Mouse (Mus musculus) lung, adult 2 months (tissue): Measurements from ENCODE around the gene Rabl6. TPM values are rescaled to one million over a fixed set of nuclear protein-coding genes. Genes with fewer than 3 reads are reported as not detected.
A peak's percentile ranks its signal among the peaks of the same experiment; 100 is the strongest.

Experiments
- DNase-seq: peaks from one replicate; pipeline ENCODE4 v3.0.0; 2022
- H3K4me1 ChIP-seq: fragments of 200-500 bp; 2 replicates; pipeline ENCODE4 v1.6.1; 2011; ENCODE audit warnings: low read length; ENCODE audit not compliant: control insufficient read depth, insufficient read depth
- H3K4me3 ChIP-seq: fragments of 200-500 bp; replicated peaks from 2 replicates; pipeline ENCODE3; 2011; ENCODE audit warnings: low read depth, mild to moderate bottlenecking, control low read depth, low read length; ENCODE audit errors: extremely low read depth
- CTCF ChIP-seq: fragments of 200-500 bp; IDR thresholded peaks from 2 replicates; pipeline ENCODE4 v1.5.1; 2011; ENCODE audit warnings: mild to moderate bottlenecking, low read length, control low read depth; ENCODE audit not compliant: insufficient read depth
- POLR2A ChIP-seq: fragments of 200-500 bp; IDR thresholded peaks from 2 replicates; pipeline ENCODE4 v1.6.1; 2011; ENCODE audit warnings: low read depth, mild to moderate bottlenecking, control low read depth, low read length, borderline replicate concordance; ENCODE audit errors: extremely low read depth
- WGBS: fragments of 180-500 bp; shearing (Covaris S2); methylation state at CpG from one replicate; pipeline ENCODE4 v1.1.7; 2018; 5-methylcytosine and 5-hydroxymethylcytosine counted together
- polyA plus RNA-seq: library from polyadenylated mRNA; depleted of rRNA; stranded (reverse); fragments of >200 nt; gene quantifications from 2 replicates; pipeline ENCODE4 v1.2.3, GENCODE M21; 2012

Gene Rabl6
- polyA plus RNA-seq, 1 experiment = 53.4 TPM

GRCm38 (mm10) chr2:25582466-25583119 is 25.7 kb downstream of the Rabl6 start:
- peaks cover 13% of the 10 kb centered on the region for H3K4me1 ChIP-seq
- WGBS = 48% methylated on average over 12 of the region's 12 CpGs
- TF ChIP-seq CTCF = no peak
- TF ChIP-seq POLR2A = no peak
- H3K4me3 ChIP-seq = no peak overlapping the region
- no peak for DNase-seq

- no peak for DNase-seq
- Histone ChIP-seq H3K4me3 (no peak overlapping the region), H3K4me1 (peaks cover 15% of the 10 kb centered on the region)
- WGBS = 20% methylated on average over 6 of the region's 6 CpGs
- TF ChIP-seq CTCF (no peak), POLR2A (no peak)
These were observed 26.4 kb downstream of the Rabl6 start for GRCm38 (mm10) chr2:25581901-25582301.

DNA sequence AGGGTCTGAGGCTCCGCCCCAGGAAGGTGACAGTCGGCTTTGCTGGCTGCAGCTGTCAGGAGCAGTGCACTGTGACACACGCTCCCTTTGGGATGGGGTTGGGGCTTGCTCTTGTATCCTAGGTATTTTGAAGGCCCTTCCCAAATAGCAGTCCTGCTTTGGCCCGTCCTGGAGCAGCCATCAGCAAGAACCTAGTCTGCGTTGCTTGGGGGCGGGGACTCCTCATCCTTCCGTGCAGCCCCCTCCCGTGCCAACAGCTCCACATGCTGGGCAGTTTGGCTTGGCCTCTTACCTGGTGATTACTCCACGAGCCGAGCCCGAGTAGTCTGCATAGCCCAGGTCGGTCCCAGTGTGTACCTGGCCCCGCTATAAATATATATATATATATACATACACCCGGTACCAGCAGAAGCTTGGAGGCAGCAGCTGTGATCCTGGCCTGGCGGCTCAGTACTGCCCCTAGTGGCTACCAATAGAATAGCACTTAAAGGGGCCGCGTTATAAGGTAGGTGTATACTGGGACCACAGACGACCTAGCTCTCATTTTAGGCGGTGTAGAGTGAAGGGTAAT is 26.9 kb downstream of the Rabl6 start, which contains the start of gene Ajm1:
TSS of gene Ajm1 (minus strand) at position 464 of the 571 bp plus-strand sequence.
- 5% methylated on average over 19 of the region's 19 CpGs for WGBS
- Histone ChIP-seq H3K4me1 (peaks cover 15% of the 10 kb centered on the region), H3K4me3 (peak within 1 kb of the TSS; percentile 7)
- TF ChIP-seq CTCF = peak; percentile 80
- TF ChIP-seq POLR2A = no peak
- DNase-seq = peak; percentile 55

- H3K4me1 ChIP-seq = peaks cover 17% of the 10 kb centered on the region
- TF ChIP-seq CTCF = no peak
- TF ChIP-seq POLR2A = no peak
- no peak overlapping the region for H3K4me3 ChIP-seq
- DNase-seq = no peak
- WGBS = 31% methylated on average over 6 of the region's 6 CpGs
These were observed 27.7 kb downstream of the Rabl6 start for GRCm38 (mm10) chr2:25580621-25581101.

GRCm38 (mm10) chr2:25579737-25580460 is 28.4 kb downstream of the Rabl6 start:
- WGBS = 5% methylated on average over 27 of the region's 27 CpGs
- peaks cover 20% of the 10 kb centered on the region for H3K4me1 ChIP-seq
- no peak overlapping the region for H3K4me3 ChIP-seq
- peak; percentile 43 for DNase-seq
- peak; percentile 67 for TF ChIP-seq CTCF
- no peak for TF ChIP-seq POLR2A

DNA sequence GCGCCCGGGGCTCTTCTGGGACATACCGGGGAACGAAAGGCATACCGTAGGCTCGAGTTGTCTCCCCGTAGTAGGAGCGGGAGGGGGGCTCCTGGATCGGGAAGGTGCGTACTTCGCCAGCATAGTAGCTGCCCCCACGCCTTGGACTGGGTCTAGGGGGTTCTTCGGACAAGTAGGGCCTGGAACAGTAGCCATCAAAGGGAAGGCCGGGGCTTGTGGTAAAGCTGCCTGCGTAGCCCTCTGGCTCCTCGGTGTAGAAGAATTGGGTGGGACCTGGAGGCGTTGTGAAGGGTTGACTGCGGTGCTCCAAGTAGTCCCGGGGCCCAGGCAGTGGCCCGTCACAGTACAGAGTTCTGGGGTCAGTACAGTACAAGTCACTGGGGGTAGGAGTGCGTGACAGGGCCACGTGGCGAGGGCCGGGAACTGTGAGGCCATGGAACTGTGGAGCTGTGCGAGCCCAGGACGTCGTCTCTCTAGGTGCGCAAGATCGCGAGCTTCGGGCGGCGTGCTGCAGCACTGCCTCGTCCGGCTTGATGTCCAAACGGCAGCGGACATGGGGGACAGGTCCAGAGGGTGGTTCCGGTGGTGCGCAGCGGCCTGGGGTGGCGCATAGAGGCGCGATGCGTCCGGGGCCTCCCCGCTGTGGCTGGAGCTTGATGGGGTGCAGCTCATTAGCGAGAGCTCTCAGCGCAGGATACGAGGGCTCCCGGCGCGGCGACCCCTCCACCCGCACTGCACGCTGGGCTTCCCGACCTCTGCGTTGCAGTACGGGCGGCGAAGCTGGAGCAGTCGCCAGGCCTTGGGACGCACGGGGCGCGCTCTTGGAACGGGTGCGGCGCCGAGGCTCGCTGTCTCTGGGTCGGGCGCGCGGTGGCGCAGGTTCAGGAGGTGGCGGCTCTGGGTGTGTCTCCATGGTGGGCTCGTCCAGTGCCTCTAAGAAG is 29.3 kb downstream of the Rabl6 start:
- Histone ChIP-seq H3K4me3 (no peak overlapping the region), H3K4me1 (peaks cover 21% of the 10 kb centered on the region)
- WGBS = 7% methylated on average over 77 of the region's 77 CpGs
- TF ChIP-seq CTCF (no peak), POLR2A (no peak)
- DNase-seq = no peak

GRCm38 (mm10) chr2:25577951-25578795 is 30.1 kb downstream of the Rabl6 start:
- H3K4me1 ChIP-seq = peaks cover 22% of the 10 kb centered on the region
- peak overlapping the region; percentile 2 for H3K4me3 ChIP-seq
- DNase-seq = no peak
- TF ChIP-seq CTCF = no peak
- no peak for TF ChIP-seq POLR2A
- WGBS = 5% methylated on average over 75 of the region's 75 CpGs

DNA sequence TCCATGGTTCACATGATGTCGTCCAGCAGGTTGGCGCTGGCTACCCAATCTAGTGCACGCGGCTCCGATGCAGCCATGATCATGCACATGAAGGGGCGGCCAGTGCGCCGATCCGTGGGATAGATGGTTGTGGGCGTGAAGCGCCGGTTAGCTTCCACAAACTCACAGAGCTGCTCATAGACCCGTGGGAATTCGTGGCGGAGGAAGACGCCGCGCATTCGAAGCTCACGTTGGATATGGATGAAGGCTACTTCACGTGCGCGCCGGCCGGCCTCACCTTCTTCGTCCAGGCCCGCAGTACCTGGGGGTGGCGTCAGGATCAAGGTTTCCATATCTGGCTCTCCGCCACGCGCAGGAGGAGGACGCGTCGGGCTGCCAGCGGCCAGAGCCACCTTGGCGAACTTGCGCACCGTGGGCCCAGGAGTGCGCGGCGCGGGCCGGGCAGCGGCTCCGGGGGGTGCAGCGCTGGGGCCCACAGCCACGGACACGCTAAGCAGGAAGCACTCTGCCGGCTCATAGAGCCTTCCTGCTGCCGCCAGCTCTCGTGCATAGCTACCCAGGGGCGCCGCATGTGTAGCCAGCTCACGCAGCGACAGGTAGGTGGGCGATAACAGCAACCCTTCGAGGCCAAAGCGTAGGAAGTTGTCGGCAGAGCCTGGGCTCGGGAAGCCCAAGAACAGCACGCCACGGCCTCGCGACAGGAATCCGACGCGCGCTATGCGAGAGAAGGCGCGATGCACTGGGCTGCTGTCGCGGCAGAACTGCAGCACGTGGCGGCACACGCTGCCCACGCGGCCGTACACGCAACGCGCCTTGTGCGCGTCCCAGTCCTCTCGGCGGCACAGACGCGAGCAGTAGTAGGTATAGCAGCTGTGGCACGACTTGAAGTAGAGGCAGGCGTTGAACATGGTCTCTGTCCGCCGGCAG is 31.1 kb downstream of the Rabl6 start:
- H3K4me3 ChIP-seq = peak overlapping the region; percentile 14
- 15% methylated on average over 92 of the region's 92 CpGs for WGBS
- DNase-seq = no peak
- TF ChIP-seq CTCF (no peak), POLR2A (no peak)
- H3K4me1 ChIP-seq = peaks cover 22% of the 10 kb centered on the region
